Mouse (Mus musculus) gonadal fat pad, adult 2 months (tissue): ENCODE results near the gene Fam178b. TPM values are rescaled to one million over a fixed set of nuclear protein-coding genes. Genes with fewer than 3 reads are reported as not detected.
A peak's percentile ranks its signal among the peaks of the same experiment; 100 is the strongest.
"Not testable (repeated sequence)": the region's sequence is repeated elsewhere in the genome, so short reads cannot be mapped to it uniquely, and the experiment has no call there.

Experiments used
- DNase-seq: peaks from one replicate; pipeline ENCODE4 v3.0.0-alpha.2; 2012; ENCODE audit warnings: low read depth
- polyA plus RNA-seq: library from polyadenylated mRNA; depleted of rRNA; stranded (reverse); fragments of >200 nt; gene quantifications from 2 replicates; pipeline ENCODE4 v1.2.3, GENCODE M21; 2012

The Fam178b gene
- polyA plus RNA-seq, 1 experiment, result 10.5 TPM

DNA sequence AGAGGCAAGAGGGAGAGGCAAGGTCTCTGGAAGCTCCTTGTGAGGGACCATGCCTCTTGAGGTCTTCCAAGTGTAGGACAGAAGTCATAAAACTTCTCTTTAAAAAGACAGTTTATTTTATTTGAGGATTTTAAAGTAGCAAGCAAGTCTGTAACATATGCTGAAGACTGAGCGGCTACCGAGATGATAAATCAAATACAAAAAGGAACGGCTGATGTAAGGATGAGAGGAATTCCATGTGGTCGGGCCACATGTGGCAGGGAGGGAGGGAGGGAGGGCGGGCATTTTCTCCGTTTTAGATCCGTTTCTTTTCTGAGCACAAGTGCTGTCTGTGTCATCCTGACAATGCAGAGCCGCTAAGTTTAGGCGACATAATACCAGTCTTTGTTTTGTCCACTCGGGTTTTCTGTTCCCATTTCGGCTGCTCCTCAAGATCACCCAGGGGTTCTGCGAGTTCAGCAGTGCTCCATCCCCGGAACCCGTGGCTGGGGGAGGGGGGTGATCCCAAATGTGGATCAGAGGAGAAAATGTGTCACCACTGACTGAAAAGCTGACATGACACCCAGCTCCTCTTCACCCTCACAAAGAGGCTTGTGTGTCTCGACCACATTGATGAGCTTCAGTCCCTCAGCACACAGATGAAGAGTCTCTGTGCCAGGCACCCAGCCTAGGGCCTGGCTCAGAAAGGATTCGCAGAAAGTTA is 10.2 kb downstream of the Fam178b start:
- no peak for DNase-seq

DNA sequence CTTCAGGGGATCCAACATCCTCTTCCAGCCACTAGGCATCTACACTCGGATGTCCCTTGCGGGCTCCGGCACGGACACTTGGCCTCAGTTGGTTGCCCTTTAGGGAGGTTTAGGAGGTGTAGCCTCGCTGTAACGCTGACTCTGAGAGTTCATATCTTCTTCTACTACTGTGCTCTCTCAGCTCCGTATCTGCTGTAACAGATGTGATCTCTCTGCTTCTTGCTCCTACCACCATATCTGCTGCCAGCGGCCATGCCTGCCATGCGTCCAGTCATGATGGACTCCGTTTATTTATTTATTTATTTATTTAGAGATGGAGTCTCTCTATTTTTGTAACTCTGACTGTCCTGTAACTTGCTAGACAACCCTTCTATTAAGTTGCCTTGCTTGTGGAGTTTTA is 11.7 kb downstream of the Fam178b start:
- no peak for DNase-seq

DNA sequence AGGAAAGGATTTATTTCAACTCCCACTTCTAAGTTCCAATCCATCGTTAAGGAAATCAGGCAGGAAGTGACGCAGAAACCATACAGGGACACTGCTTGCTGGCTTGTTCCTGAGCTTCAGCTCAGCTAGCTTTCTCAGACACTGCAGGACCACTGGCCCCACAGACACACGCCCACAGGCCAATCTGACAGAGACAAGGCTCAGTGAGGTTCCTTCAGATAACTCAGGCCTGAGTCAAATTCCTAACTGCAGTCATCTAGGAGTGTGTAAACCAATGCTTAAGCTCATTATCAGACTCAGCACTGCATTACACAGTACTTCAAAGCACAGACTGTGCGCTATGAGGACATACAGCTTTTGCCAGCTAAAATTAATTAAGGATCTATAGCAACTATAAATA is 12.7 kb downstream of the Fam178b start:
- DNase-seq, result no peak

DNA sequence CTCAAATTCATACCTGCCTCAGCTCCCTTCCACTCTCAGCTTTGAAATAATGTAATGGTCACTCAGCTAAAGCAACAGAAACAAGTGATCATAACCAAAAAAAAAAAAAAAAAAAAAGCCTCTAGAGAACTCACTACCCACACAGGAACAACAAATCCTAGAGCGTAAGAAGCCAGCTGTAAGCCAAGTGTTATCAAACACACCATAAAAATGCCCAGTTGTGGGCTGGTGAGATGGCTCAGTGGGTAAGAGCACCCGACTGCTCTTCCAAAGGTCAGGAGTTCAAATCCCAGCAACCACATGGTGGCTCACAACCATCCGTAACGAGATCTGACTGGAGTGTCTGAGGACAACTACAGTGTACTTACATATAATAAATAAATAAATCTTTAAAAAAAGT is 15.0 kb downstream of the Fam178b start:
- DNase-seq, result not testable (repeated sequence)

DNA sequence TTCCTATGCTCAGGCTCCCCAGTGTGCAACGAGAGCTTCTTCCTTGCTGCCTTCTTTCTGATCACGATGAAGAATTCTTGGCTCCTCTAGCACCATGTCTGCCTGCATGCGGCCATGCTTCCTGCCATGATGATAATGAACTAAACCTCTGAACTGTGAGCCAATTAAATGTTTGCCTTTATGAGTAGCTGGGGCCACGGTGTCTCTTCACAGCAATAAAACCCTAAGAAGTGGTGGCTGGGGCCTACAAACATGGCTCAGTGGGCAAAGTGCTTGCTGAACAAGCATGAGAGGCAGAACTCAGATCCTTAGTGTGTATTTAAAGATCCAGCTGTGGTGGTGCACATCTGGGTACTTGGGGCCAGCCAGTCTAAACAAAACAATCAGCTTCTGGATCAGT is 17.0 kb downstream of the Fam178b start:
- no peak for DNase-seq

DNA sequence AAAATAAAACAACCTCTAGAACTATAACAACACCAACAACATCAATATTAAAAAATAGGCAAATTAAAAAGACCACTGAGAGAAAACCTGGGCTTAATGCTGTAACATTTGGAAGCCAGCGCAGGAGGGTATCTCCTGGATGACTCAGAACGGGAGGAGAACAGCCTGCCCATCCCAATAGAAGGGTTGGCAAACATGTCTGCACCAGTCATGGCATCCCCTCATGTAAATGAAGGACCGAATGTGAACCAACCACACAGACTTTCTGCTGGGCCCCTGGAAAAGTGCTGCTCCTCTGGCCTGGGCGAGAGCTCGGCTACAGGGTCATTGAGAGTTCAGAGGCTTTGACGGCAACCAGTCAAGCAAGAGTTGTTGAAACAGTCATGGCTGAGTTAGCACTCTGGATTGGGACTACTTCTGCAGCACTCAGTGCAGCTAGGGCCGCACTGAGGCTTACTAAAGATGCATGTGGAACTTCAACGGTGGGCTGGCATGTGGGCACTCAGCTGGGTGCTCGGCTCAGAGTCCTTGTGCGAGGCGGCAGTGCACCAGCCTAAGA is 17.7 kb downstream of the Fam178b start:
- no peak for DNase-seq

DNA sequence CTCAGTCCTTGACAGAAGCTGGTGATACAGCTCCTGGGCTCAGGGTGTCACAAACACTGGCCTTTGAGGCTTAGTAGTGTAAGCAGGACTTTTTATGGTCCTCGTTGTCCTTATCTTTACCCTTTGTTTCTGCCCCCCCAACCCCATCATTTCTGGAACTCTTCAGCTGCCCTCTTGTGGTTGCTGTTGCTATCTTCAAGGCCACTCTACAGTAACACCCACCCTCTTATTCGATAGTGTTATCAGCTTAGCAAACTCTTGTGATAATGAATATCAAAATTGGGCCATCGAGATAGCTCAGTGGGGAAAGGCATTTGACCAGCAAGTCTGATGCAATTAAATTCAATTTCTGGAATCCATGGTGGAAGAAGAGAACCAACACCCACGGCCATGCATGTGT is 18.5 kb downstream of the Fam178b start:
- no peak for DNase-seq

DNA sequence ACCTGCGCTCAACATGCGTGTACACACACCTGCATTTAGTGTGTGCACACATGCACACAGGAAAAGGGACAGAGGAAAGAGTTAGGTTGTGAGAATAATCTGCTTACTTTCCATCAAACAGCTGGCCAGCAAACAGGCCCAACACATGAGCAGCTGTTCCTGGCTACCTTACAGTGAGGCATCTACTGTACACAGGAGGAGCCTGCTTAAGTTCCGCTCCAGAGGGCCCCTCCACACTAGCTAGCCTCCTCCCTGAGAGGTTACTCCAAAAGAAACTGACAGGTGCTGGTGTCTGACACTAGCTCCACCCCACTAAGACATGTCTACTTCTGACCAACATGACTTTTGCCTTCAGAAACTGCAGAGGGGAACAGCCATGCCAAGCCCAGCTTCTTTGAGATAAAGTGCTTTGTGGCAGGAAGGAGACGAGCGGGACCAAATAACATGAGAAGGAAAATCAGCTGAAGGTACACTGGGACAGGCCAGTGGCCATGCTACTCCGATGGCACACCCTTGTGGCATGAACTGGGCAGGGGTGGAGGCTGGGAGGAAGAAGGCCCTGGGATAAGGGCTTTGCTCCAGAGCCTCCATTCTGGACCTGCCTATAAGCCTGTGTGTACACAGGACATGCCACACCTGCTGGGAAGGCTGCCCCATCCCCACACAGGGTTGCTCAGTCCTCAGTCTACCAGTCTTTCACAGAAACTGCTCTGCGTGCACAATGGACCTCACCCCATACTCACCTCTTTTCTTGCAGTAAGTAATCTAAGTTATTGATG is 24.2 kb downstream of the Fam178b start:
- no peak for DNase-seq

DNA sequence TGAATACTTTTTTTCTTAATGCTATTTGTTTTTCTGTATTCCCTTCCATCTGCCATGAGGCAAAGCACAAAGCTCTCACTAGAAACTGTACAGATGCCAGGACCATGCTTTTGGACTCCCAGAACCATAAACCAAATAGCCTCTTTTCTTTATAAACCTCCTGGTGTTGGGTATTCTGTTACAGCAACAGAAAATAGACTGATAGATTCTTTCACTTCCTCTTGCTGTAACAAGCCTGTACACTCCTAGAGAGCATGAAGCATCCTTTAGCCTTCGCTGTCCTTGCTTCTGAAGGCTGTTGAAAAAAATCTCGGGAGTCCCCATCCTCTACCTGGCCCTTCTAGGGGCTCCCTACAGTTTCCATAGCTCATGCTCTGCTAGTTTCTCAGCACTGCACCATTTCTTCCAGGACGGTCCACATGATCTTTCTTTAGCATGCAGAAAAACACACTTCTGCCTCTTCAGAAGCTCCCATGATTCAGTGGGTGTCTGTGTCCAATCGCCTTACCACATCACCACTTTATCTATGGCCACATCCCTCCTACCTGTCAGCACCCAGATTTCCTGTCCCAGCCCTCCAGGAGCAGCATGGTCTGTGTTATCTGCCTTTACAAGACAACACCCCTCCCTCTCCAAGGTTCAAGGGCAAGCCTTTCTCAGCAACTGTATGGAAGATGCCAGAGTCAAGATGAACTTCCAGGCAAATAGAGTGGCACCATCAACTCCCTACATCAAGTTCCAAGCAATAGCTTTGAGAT is 25.1 kb downstream of the Fam178b start:
- DNase-seq, result no peak

DNA sequence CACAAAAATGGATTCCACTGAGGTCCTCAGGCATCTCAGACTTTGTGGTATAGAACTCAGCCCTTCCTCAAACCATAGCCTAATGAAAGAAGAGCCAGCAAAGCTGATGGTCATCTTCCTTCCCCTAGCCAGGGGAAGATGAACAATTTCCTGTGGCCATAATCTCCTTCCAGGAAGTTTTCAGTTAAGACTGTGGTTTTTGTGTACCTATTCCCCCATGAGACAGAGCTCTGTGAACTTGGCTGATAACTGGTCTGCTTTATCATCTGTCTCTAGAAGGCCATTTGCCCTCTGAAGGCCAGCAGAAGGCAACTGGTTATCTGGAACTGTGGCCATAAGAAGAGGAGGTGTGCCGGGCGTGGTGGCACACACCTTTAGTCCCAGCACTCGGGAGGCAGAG is 26.8 kb downstream of the Fam178b start:
- no peak for DNase-seq

DNA sequence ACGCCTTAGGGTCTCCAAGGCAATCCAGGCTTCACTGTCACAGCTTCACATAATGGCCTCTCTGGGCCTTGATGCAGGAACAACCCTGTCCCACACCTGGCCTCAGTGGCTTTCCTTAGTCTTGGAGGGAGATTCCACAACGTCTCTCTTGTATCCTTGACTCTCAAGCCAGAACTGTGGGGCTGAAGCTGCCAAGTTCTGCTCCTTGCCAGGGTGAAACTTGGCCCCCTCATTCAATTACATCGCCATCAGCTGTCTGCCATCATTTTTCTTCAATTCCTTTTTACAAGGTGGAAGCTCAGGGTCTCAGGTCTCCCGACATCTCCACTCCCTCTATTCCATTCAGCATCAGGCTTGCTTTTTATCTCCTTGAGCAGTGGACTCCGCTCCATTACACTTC is 27.9 kb downstream of the Fam178b start:
- no peak for DNase-seq

DNA sequence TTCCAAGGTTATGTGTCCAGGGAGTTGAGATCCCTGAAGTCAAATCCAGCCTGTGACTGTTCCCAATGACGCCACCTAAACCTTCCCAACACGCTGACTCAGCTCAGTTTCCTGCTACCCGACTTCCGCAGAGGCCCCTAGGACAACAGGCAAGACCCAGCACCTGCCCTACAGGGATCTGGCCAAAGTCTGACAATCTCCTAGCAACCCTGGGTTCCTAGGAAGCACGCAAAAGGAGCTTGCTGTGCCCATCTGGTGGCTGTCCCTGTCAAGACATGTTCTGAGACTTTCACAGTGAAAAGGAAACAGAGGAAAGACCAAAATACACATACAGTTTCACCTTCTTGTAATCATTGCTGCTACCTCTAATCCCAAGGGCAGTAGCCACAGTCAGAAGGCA is 35.4 kb downstream of the Fam178b start:
- no peak for DNase-seq

DNA sequence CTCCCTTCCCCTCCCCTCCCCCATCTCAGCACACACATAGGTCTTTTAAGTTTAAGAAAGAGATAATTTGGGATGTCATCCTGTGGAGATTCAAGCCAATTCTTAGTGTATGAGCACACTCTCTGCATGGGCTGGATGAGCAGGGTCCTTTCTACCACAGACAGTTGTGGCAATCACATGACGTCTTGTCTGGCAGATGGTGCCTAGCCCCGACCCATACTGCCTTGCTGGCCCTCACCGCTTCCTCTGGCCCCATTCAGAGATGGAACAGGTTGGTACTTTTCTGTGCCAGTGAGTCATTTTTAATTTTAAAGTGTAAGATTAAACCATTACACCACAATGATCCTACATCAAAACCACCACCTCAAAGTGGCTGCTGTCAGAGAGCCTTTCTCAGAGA is 36.7 kb downstream of the Fam178b start:
- no peak for DNase-seq

DNA sequence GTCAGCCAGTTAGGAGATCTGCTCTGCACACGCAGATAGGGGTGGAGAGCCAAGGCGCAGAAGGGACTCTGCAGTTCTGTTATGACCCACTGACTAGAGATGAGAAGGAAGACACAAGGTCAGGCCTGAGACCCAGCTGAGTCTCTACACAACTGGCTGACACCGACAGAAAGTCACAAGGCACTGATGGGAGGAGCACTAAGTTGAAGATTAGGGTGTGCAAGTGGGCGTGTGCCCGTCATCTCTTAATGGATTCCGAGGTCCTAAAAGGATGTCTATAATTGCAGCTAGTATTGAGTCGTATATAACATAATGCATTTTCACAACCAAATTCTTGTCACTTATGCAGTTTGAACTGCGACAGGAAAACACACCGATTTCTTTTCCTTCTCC is 38.4 kb downstream of the Fam178b start:
- no peak for DNase-seq

DNA sequence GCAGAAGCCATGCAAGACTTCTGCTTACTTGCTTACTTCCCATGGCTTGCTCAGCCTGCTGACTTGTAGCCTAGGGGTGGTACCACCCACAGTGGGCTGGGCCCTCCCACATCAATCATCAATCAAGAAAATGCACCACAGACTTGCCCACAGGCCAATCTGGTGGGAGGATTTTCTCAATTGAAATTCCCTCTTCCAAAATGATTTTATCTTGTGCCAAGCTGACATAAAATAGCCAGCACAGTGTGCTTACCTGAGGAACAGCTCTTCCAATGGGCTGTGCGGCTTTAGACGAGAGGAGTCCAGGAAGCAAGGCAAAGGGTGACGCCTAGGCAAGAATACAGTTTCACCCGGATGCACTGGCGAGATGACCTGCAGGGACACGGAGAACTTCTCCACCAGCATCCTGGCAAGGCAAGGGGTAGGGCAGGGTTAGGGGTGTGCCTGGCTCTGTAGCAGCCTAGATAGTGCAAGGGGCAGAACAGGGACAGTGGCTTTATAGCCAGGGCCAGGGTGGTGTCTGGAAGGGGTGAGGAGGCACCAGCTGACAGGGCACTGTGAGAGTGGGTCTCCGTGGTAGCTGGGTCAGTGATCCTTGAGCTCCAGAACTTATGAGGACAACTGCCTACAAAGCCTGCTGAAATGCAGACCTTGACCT is 38.9 kb downstream of the Fam178b start:
- DNase-seq, result peak; percentile 95

DNA sequence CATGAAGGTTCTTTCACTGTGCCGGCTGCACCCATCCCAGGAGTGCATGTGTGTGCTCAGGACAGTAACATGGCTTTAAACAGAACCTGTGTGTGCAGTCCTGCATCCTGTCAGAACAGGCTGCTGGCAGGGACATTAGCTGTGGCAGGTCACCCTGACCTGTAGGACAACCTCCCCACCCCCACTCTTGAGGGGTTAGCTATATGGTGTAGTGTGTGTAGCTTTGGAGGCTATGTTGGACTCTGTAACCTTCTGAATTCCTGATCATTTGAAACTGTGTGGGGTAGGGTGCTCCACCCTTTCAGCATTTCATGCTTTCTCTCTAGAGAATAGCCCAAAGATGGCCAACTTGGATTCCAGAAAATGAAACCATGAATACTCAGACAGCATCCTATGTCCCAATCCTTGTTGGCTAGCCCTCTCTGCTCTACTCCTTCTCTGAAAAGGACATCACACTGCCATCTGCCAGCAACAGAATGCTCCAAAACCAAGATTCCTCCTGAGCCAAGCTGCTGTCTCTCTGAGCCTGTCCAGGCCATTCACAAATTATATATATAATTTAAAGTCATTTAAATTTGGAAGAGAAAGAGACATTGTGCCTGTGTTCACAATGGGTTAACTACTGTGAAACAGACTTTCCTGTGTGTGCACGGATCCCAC is 47.0 kb downstream of the Fam178b start:
- no peak for DNase-seq

DNA sequence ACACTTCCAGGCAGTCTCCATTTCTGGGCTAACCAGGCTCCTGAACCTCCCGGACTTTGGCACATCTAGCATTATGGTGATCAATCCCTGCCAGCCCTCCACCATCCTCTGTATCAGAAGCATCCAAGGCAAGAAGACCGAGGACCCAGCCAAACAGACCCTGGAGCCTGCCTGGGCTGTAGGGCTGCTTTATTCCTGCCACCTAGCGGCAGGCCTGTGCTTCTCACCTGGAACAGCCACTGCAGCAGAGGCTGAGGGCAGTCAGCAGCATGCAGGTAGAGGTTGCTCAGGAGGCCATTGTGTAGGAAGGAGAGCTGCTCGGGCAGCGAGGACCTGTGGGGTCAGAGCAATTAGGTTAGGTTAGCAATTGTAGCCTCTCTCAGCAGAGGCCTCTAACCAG is 48.0 kb downstream of the Fam178b start:
- no peak for DNase-seq

DNA sequence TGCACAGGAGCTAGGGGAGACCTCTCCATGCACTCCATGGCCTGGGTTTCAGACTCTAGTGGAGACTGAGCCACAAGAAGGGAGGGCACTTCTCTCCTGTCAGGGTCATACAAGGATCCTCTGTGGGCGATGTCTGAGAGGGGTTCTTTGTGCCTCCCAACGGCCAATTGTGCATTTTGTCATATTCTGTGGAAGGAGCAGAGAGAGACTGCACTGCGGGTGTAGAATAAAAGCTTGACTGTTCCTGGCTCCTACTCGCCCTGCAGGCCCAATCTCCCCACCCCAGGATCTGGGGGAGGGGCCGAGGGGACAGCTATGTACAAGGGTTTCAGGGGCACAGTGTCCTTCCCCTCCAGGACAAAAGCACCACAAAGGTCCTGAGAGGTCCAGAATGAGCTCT is 49.1 kb downstream of the Fam178b start:
- DNase-seq, result no peak

DNA sequence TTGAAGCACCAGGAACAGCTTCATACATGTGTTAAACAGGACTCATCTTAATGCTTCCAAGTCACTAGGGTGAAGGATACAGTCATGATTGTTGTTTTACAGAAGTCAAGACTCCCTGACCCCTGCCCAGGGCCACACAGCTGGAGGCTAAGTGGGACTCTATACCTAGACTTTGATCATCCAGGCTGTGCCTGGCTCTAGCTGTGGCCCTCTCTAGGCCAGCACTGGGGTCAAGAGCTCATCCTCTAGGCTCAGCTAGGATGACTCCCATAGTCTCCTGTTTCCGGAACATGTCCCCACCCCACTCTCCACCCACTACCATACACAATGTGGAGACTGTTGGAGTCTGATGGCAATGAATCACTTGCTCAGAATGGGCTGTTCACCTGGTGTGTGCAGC is 50.1 kb downstream of the Fam178b start:
- no peak for DNase-seq

DNA sequence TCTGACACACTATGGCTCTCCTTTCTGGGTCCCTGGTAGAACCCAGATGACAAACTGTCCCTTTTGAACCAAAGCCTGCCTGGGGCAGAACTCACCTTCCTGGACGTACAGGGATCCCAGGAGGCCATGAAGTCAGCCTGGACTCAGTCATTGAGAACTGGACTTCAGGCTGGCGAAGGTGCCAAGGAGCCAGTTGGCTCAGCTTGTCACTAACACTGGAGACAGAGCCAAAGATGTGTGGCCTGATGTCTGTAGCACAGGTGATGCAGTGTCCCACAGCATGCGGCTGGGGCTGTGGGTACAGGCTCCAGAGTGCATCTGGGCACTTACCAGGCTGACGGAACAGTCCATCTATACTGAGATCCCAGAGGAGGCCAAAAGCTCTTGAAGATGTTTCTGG is 50.9 kb downstream of the Fam178b start:
- no peak for DNase-seq

DNA sequence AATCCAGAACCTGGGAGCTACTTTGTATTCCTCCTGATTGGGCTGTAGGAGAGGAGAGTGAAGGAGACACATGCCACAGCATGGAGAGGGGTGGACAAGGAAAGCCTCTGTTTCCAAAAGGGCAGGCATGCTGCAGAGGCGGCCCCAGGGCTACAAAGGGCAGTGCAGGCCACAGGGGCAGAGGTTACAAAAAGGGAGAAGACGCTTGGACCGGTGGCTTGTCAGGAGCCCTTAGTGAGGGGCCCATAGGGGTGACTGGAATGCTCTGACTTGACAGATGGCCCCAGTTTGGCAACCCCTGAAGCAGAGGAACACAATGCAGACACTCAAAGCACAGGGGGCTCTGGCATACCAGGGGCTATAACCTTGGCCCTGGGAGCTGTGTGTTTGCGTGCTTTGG is 51.6 kb downstream of the Fam178b start:
- no peak for DNase-seq
